Mouse (Mus musculus): ENCODE measurements around the gene Gm21118. TPM values are rescaled to one million over a fixed set of nuclear protein-coding genes. Genes with fewer than 3 reads are reported as not detected.

Gm21118 gene
- polyA plus RNA-seq (2014; fragmentation: Illumina TruSeq; extraction: RNeasy Lipid Tissue Mini Kit (QIAGEN cat#74804); ENCODE audit: low read depth, low replicate concordance), result not detected

GRCm38 (mm10) chrY:70273542-70273941 is at the start of gene Gm21118:
TSS of gene Gm21118 (minus strand) at chrY:70273642.

GRCm38 (mm10) chrY:70303187-70303586 is 29.7 kb upstream of the Gm21118 start, which contains the start of the genes Gm29423 and Gm29644:
TSS of gene Gm29423 (minus strand) at chrY:70303287.
TSS of gene Gm29644 (minus strand) at chrY:70303343.

Other genes starting within 250 kb of the Gm21118 start
- not detected for gene Gm29423, start 29.6 kb upstream of the Gm21118 start, polyA plus RNA-seq (2014; fragmentation: Illumina TruSeq; extraction: RNeasy Lipid Tissue Mini Kit (QIAGEN cat#74804); ENCODE audit: low read depth, low replicate concordance)
- gene Gm29644, start 29.7 kb upstream of the Gm21118 start, polyA plus RNA-seq (2014; fragmentation: Illumina TruSeq; extraction: RNeasy Lipid Tissue Mini Kit (QIAGEN cat#74804); ENCODE audit: low read depth, low replicate concordance), result not detected
- gene Gm20888, start 168.2 kb upstream of the Gm21118 start, polyA plus RNA-seq (2014; fragmentation: Illumina TruSeq; extraction: RNeasy Lipid Tissue Mini Kit (QIAGEN cat#74804); ENCODE audit: low read depth, low replicate concordance), result not detected